Mouse (Mus musculus) macrophage (primary cell): ENCODE data around the gene Gltp. TPM values are rescaled to one million over a fixed set of nuclear protein-coding genes. Genes with fewer than 3 reads are reported as not detected.

ENCODE experiments used
- H3K27ac ChIP-seq: fragments of 350-480 bp; formaldehyde crosslinking; 2 replicates; pipeline ENCODE4 v1.9.0; 2021
- H3K36me3 ChIP-seq: fragments of 350-480 bp; formaldehyde crosslinking; 2 replicates; pipeline ENCODE4 v1.9.0; 2021; ENCODE audit errors: inconsistent target
- H3K4me3 ChIP-seq: fragments of 350-480 bp; formaldehyde crosslinking; 2 replicates; pipeline ENCODE4 v1.9.0; 2021; ENCODE audit errors: inconsistent target
- H3K79me2 ChIP-seq: fragments of 350-480 bp; formaldehyde crosslinking; 2 replicates; pipeline ENCODE4 v1.9.0; 2021; ENCODE audit errors: inconsistent target
- WGBS: methylation state at CpG from one replicate; pipeline ENCODE4 v1.1.7; 2026; ENCODE audit warnings: inconsistent platforms; ENCODE audit not compliant: missing documents; 5-methylcytosine and 5-hydroxymethylcytosine counted together
- polyA plus RNA-seq: library from polyadenylated mRNA; stranded (reverse); fragments of 250-400 nt; gene quantifications from 3 replicates; pipeline ENCODE4 v1.2.4, GENCODE M21; 2018; ENCODE audit warnings: inconsistent platforms

Gltp gene
- polyA plus RNA-seq, 1 experiment from 2014 or later, result 530 TPM

GRCm38 (mm10) chr5:114718483-114718882 is 27.7 kb upstream of the Gltp start:
- no peak overlapping the region for H3K4me3 ChIP-seq
- no peak overlapping the region for H3K27ac ChIP-seq
- WGBS, result 92% methylated on average over 13 of the region's 13 CpGs
- peaks cover 57% of the 10 kb centered on the region for H3K36me3 ChIP-seq
- no peaks in the 10 kb centered on the region for H3K79me2 ChIP-seq

DNA sequence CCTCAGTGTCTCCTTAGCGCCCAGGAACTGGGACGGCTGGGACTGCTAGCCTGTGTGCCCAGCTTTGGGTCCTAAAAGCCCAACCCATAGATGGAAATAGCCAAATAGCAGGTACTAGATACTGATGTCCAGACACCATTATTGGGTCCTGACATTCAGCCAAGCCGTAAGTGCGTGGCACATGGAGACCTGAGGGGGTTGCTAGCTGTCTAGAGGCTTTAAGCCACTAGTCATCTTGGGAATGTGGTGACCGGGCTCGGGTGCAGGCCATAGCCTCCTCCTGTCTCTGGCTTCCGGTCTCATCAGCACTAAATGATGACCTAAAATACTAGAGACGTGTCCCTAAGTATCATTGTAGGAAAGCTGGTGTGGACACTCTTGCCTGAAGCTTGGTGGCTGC is 27.2 kb upstream of the Gltp start:
- no peak overlapping the region for H3K4me3 ChIP-seq
- 95% methylated on average over 8 of the region's 8 CpGs for WGBS

GRCm38 (mm10) chr5:114717292-114717691 is 26.5 kb upstream of the Gltp start:
- Histone ChIP-seq H3K79me2 (no peaks in the 10 kb centered on the region), H3K4me3 (no peak overlapping the region), H3K27ac (no peak overlapping the region), H3K36me3 (peaks cover 65% of the 10 kb centered on the region)
- WGBS, result 97% methylated on average over 6 of the region's 12 CpGs

More for the DNA sequence above, 27.2 kb upstream of the Gltp start:
- no peak overlapping the region for H3K27ac ChIP-seq
- H3K79me2 ChIP-seq, result no peaks in the 10 kb centered on the region
- H3K36me3 ChIP-seq, result peaks cover 62% of the 10 kb centered on the region

DNA sequence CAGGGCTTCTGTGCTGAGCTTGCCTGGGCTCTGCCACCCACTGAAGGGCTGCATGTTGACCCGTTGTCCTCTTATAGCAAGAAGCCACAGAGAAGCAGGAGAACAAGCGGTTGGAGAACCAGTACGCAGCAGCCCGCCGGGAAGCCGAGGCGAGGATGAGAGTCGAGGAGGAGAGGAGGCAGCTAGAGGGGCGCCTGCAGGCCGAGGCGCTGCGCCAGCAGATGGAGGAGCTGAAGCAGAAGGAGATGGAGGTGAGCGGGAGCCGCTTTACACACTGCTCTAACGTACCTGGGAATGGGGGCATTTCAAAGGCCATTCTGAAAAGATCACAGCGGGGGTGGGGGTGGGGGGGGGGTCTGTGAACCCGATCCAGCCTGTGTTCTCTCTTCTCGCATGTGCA is 23.8 kb upstream of the Gltp start:
- H3K4me3 ChIP-seq, result no peak overlapping the region
- 97% methylated on average over 14 of the region's 18 CpGs for WGBS
- H3K79me2 ChIP-seq, result no peaks in the 10 kb centered on the region
- H3K27ac ChIP-seq, result no peak overlapping the region
- H3K36me3 ChIP-seq, result peaks cover 67% of the 10 kb centered on the region

- peaks cover 6% of the 10 kb centered on the region; the same call in 1 of the 2 replicates for H3K79me2 ChIP-seq
- peaks cover 26% of the 10 kb centered on the region; the same call in 1 of the 2 replicates for H3K36me3 ChIP-seq
- WGBS, result 58% methylated on average over 17 of the region's 21 CpGs
- no peak overlapping the region for H3K27ac ChIP-seq
- no peak overlapping the region for H3K4me3 ChIP-seq
Measured at GRCm38 (mm10) chr5:114709357-114709756, 18.6 kb upstream of the Gltp start.

DNA sequence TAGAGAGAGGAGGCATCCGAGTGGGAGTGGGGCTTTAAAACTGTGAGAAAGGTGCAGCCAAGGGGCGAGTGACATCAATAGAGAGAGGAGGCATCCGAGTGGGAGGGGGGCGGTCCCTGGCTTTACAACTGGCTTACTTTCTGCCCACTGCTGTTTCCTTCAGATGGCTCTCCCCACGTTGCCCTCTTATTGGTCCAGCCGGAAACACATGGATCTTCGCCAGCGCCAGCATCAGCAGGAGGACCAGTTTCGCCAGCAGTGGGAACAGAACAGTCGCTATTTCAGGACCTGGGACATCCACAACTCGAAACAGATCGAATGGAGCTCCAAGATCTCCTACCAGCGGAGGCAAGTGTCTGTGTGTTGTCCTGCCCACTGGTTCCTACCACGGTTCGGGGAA is 17.7 kb upstream of the Gltp start:
- Histone ChIP-seq H3K27ac (no peak overlapping the region), H3K79me2 (peaks cover 6% of the 10 kb centered on the region; the same call in 1 of the 2 replicates), H3K4me3 (peak overlapping the region; percentile 82), H3K36me3 (peaks cover 23% of the 10 kb centered on the region; the same call in 1 of the 2 replicates)
- 54% methylated on average over 15 of the region's 15 CpGs for WGBS

DNA sequence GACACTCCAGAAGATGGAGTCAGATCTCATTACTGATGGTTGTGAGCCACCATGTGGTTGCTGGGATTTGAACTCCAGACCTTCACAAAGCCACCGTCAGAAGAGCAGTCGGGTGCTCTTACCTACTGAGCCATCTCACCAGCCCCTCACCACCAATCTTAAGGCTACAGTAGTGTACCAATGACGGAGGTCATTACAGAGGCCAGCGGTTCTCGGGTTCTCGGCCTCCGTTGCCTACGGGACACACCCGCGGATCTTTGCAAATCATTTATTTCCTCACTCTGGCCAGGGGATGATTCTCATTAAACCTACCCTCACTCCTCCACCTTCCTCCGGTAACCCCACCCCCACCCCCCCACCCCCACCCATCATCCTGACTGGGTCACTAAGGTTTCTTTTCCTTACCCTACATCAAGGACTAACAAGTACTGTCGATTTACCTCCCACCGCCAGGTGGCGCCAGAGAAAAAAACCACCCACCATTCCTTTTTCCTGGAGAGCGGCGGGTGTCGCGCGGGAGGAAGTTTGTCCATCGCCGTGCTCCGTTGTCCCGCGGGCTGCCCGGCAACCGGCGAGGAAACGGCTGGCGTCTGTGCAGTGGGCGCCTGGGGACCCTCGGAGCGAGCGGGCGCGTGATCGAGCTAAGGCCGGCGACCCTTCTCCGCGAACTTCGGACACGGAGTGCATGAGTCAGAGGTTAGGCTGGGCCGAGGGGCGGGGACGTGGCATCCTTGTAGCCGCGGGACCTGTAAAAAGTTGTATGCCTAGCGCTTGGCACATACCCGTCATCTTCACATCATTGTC is 16.7 kb upstream of the Gltp start, which contains the start of gene Tchp:
Gene Tchp (plus strand): TSS at position 496 of the 804 bp plus-strand sequence.
- H3K4me3 ChIP-seq, result peak within 1 kb of the TSS; percentile 82
- H3K27ac ChIP-seq, result no peak within 1 kb of the TSS
- H3K36me3 ChIP-seq, result peaks cover 15% of the 10 kb centered on the region; the same call in 1 of the 2 replicates
- peaks cover 6% of the 10 kb centered on the region; the same call in 1 of the 2 replicates for H3K79me2 ChIP-seq
- WGBS, result 9% methylated on average over 48 of the region's 49 CpGs

- WGBS, result 74% methylated on average over 14 of the region's 14 CpGs
- Histone ChIP-seq H3K4me3 (no peak overlapping the region), H3K79me2 (no peaks in the 10 kb centered on the region), H3K36me3 (no peaks in the 10 kb centered on the region), H3K27ac (peak overlapping the region; percentile 31)
Measured at GRCm38 (mm10) chr5:114702403-114703392, 11.9 kb upstream of the Gltp start.

- Histone ChIP-seq H3K27ac (peak overlapping the region; percentile 94), H3K36me3 (no peaks in the 10 kb centered on the region), H3K4me3 (no peak overlapping the region), H3K79me2 (no peaks in the 10 kb centered on the region)
- 13% methylated on average over 7 of the region's 7 CpGs for WGBS
Measured at GRCm38 (mm10) chr5:114699015-114699414, 8.2 kb upstream of the Gltp start.

DNA sequence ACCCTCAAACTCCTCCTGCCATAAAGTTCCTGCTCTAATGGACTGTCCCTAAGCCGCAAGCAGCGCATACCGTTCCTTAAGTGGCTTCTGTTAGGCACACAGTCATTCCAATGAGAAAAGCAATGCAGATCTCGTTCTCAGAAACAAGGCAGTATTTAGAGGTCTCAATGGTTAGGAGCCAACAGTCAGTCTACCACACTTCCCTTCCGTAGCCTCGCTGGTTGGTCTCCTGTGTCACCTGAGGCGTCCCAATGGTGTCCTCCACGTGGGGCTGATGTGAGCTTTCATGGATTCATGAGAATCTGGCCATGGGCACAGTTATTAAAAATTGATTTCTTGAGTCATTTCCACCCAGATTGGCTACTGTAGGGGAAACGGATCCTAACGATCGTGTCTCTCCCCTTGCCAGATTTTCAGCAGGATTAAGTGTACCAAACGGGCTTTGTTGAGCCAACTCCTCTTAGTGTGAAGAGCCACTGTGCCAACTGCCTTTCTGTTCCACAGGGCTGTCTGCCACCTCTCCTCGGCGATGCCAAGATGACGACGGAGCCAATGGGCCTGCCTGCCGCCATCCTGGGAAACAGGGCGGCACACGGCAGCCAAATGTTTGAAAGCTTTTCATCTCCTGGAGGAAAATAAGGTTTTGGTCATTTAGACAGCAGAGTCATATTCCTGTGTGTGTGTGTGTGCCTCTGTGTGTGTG is 7.4 kb upstream of the Gltp start:
- 93% methylated on average over 19 of the region's 19 CpGs for WGBS
- peak overlapping the region; percentile 94 for H3K27ac ChIP-seq

DNA sequence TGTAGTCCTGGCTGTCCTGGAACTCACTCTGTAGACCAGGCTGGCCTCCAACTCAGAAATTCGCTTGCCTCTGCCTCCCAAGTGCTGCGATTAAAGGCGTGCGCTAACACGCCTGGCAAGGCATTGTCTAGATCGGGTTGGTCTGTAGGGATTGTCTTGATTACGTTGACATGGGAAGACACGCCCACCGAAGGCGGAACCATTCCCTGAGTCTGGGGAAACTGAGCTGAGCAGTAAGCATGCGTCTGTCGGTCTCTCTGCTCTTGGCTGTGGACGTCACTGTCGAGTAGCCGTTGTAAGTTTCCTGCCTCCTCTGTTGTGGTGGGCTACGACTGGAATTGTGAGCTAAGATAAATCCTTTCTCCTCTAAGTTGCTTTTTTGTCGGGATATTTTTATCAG is 6.2 kb upstream of the Gltp start:
- Histone ChIP-seq H3K36me3 (no peaks in the 10 kb centered on the region), H3K79me2 (no peaks in the 10 kb centered on the region), H3K4me3 (no peak overlapping the region), H3K27ac (no peak overlapping the region)
- WGBS, result 92% methylated on average over 17 of the region's 17 CpGs

More for the DNA sequence above, 7.4 kb upstream of the Gltp start:
- Histone ChIP-seq H3K79me2 (no peaks in the 10 kb centered on the region), H3K4me3 (no peak overlapping the region), H3K36me3 (no peaks in the 10 kb centered on the region)

- Histone ChIP-seq H3K79me2 (no peaks in the 10 kb centered on the region), H3K36me3 (no peaks in the 10 kb centered on the region), H3K4me3 (no peak overlapping the region), H3K27ac (no peak overlapping the region)
- 76% methylated on average over 4 of the region's 5 CpGs for WGBS
Measured at GRCm38 (mm10) chr5:114695775-114696174, 5.0 kb upstream of the Gltp start.

- Histone ChIP-seq H3K27ac (peak overlapping the region; percentile 92), H3K36me3 (peaks cover 5% of the 10 kb centered on the region; the same call in 1 of the 2 replicates), H3K79me2 (peaks cover 58% of the 10 kb centered on the region), H3K4me3 (peak overlapping the region; percentile 73)
- WGBS, result 4% methylated on average over 14 of the region's 16 CpGs
Measured at GRCm38 (mm10) chr5:114689700-114690366, 951 bp downstream of the Gltp start.
